Mouse (Mus musculus) liver, postnatal 0 days (tissue): Measurements from ENCODE around the gene Nhp2.

Experiments used
- CTCF ChIP-seq: sonication (generic); IDR thresholded peaks from 2 replicates; pipeline ENCODE4 v1.5.1; 2016; ENCODE audit warnings: antibody characterized with exemption, low read depth
- EP300 ChIP-seq: IDR thresholded peaks from 2 replicates; pipeline ENCODE4 v1.6.1; 2016; ENCODE audit warnings: antibody characterized with exemption, low read depth, mild to moderate bottlenecking

DNA sequence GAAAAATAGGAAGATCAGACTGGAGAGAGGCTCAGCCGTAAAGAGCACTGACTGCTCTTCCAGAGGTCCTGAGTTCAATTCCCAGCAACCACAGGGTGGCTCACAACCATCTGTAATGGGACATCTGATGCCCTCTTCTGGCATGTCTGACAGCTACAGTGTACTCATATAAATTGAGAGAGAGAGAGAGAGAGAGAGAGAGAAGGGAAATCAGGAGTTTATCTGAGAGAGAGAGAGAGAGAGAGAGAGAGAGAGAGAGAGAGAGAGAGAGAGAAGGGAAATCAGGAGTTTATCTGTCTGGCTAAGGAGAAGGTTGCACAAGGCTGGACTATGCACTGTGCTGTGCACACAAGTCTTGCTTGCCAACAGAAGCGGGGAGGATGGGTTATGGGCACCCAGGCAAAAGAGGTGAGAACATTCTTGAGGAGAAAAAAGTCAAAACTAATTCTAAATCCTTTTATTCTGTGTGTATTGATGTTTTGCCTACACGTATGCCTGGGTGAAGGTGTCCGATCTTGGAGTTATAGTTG, 33.4 kb downstream of the Nhp2 start:
- TF ChIP-seq CTCF = 0 out of 2 replicates have a peak, but pooled peaks have one; percentile 11
- TF ChIP-seq EP300 = no peak
